Comparison of ENCODE assay signal across 13 mouse cellular contexts in genomic region chr7:132767999-132768370, GRCm38 (mm10). TPM values are rescaled to one million over a fixed set of nuclear protein-coding genes. Genes with fewer than 3 reads are reported as not detected.
DNase-seq lines count a peak whose midpoint lies in the region; ATAC-seq and TF ChIP-seq lines count a peak whose summit lies in the region.
"Had no signal": no experiment of that assay in that cellular context is flagged by ENCODE, and none has a peak within 500 bp of the region (broad histone marks: within the 10 kb centered on the region; RNA-seq: fewer than 3 reads in every experiment).

No protein-coding gene starts in this region.

- no peak for ATAC-seq in embryonic facial prominence, embryonic 13.5 days (ENCODE audit: insufficient number of reproducible peaks, insufficient read depth, low FRiP score, low TSS enrichment, low read depth)
- ATAC-seq in neural tube, embryonic 13.5 days (ENCODE audit: low read depth) = no peak
- ATAC-seq in neural tube, embryonic 15.5 days (ENCODE audit: low FRiP score) = no peak
- peak; percentile 51 for ATAC-seq in forebrain, embryonic 14.5 days
- ATAC-seq in liver, postnatal 0 days = no peak
- ATAC-seq: intestine, embryonic 16.5 days; Patski had no signal

- TF ChIP-seq EP300 in liver, postnatal 0 days (IDR thresholded peaks at IDR 0.05; ENCODE audit: low read depth) = no peak

- WGBS in embryonic facial prominence, embryonic 13.5 days = 77% methylated on average over 4 of the region's 4 CpGs
- 82% methylated on average over 4 of the region's 4 CpGs for WGBS in embryonic facial prominence, embryonic 10.5 days
- WGBS in neural tube, embryonic 13.5 days = 84% methylated on average over 4 of the region's 4 CpGs
- WGBS in neural tube, embryonic 15.5 days = 76% methylated on average over 4 of the region's 4 CpGs
- 55% methylated on average over 4 of the region's 4 CpGs for WGBS in forebrain, embryonic 14.5 days
- 86% methylated on average over 4 of the region's 4 CpGs for WGBS in liver, postnatal 0 days (ENCODE audit: insufficient replicate concordance)

- H3K4me2 ChIP-seq in embryonic facial prominence, embryonic 13.5 days = no peak overlapping the region
- no peak overlapping the region for H3K4me2 ChIP-seq in neural tube, embryonic 13.5 days
- H3K4me2 ChIP-seq in neural tube, embryonic 15.5 days = no peak overlapping the region
- peak overlapping the region; percentile 10; the same call in 1 of the 2 replicates for H3K4me2 ChIP-seq in forebrain, embryonic 14.5 days (ENCODE audit: low read length)
- peak overlapping the region; percentile 63 for H3K4me2 ChIP-seq in liver, postnatal 0 days (ENCODE audit: low read depth, low read length)
- H3K4me2 ChIP-seq: heart, embryonic 13.5 days; lung, embryonic 15.5 days had no signal

- H3K9ac ChIP-seq in embryonic facial prominence, embryonic 13.5 days = no peak overlapping the region
- no peak overlapping the region for H3K9ac ChIP-seq in neural tube, embryonic 13.5 days
- H3K9ac ChIP-seq in neural tube, embryonic 15.5 days (replicated peaks) = no peak overlapping the region
- no peak overlapping the region; the same call in 1 of the 2 replicates for H3K9ac ChIP-seq in forebrain, embryonic 14.5 days (ENCODE audit: low read length)
- 0 out of 2 replicates have a peak overlapping the region, but pooled peaks have one; percentile 26 for H3K9ac ChIP-seq in liver, postnatal 0 days (replicated peaks)
- H3K9ac ChIP-seq: heart, embryonic 13.5 days; lung, embryonic 15.5 days had no signal

- H3K36me3 ChIP-seq in embryonic facial prominence, embryonic 13.5 days = peaks cover 47% of the 10 kb centered on the region
- H3K36me3 ChIP-seq in embryonic facial prominence, embryonic 10.5 days (replicated peaks) = peaks cover 75% of the 10 kb centered on the region
- H3K36me3 ChIP-seq in neural tube, embryonic 13.5 days = peaks cover 23% of the 10 kb centered on the region
- H3K36me3 ChIP-seq in neural tube, embryonic 15.5 days = no peaks in the 10 kb centered on the region
- H3K36me3 ChIP-seq in forebrain, embryonic 14.5 days (ENCODE audit: control insufficient read depth, insufficient read depth, low read length) = peaks cover 16% of the 10 kb centered on the region; the same call in 1 of the 2 replicates
- H3K36me3 ChIP-seq in liver, postnatal 0 days (replicated peaks; ENCODE audit: insufficient read depth, low read length) = peaks cover 83% of the 10 kb centered on the region

- peaks cover 41% of the 10 kb centered on the region for H3K4me1 ChIP-seq in embryonic facial prominence, embryonic 13.5 days
- H3K4me1 ChIP-seq in embryonic facial prominence, embryonic 10.5 days = peaks cover 29% of the 10 kb centered on the region
- peaks cover 35% of the 10 kb centered on the region for H3K4me1 ChIP-seq in neural tube, embryonic 13.5 days (replicated peaks)
- peaks cover 29% of the 10 kb centered on the region for H3K4me1 ChIP-seq in neural tube, embryonic 15.5 days
- peaks cover 40% of the 10 kb centered on the region for H3K4me1 ChIP-seq in forebrain, embryonic 14.5 days (ENCODE audit: control insufficient read depth, insufficient read depth, low read length)
- H3K4me1 ChIP-seq in liver, postnatal 0 days (ENCODE audit: insufficient read depth) = peaks cover 54% of the 10 kb centered on the region

- DNase-seq in embryonic facial prominence, embryonic 10.5 days (ENCODE audit: low spot score) = no peak
- peak; percentile 55 for DNase-seq in forebrain, embryonic 14.5 days (ENCODE audit: low spot score)
- DNase-seq in liver, postnatal 0 days = no peak
- no peak for DNase-seq in ovary, postnatal 14 days (ENCODE audit: low spot score)
- DNase-seq in adrenal gland, postnatal 14 days = no peak
- DNase-seq: adrenal gland, postnatal 36 days had no signal

- no peak overlapping the region for H3K4me3 ChIP-seq in embryonic facial prominence, embryonic 13.5 days
- H3K4me3 ChIP-seq in embryonic facial prominence, embryonic 10.5 days = no peak overlapping the region
- H3K4me3 ChIP-seq in neural tube, embryonic 13.5 days = no peak overlapping the region
- no peak overlapping the region for H3K4me3 ChIP-seq in neural tube, embryonic 15.5 days (replicated peaks)
- no peak overlapping the region for H3K4me3 ChIP-seq in forebrain, embryonic 14.5 days (ENCODE audit: low read depth, low read length)
- H3K4me3 ChIP-seq in liver, postnatal 0 days (ENCODE audit: low read depth, low read length) = 0 out of 2 replicates have a peak overlapping the region, but pooled peaks have one; percentile 27
- H3K4me3 ChIP-seq: heart, embryonic 13.5 days; lung, embryonic 15.5 days had no signal

- no peak for TF ChIP-seq CTCF in liver, postnatal 0 days (IDR thresholded peaks at IDR 0.05; ENCODE audit: low read depth)

- H3K9me3 ChIP-seq in embryonic facial prominence, embryonic 13.5 days = no peaks in the 10 kb centered on the region
- no peaks in the 10 kb centered on the region for H3K9me3 ChIP-seq in embryonic facial prominence, embryonic 10.5 days
- H3K9me3 ChIP-seq in neural tube, embryonic 13.5 days = no peaks in the 10 kb centered on the region
- no peaks in the 10 kb centered on the region for H3K9me3 ChIP-seq in neural tube, embryonic 15.5 days (replicated peaks)
- H3K9me3 ChIP-seq in forebrain, embryonic 14.5 days (replicated peaks; ENCODE audit: control insufficient read depth, low read length) = no peaks in the 10 kb centered on the region
- H3K9me3 ChIP-seq in liver, postnatal 0 days (ENCODE audit: low read length) = no peaks in the 10 kb centered on the region
- H3K9me3 ChIP-seq: heart, embryonic 13.5 days; lung, embryonic 15.5 days had no signal

- H3K27ac ChIP-seq in embryonic facial prominence, embryonic 13.5 days = peak overlapping the region; percentile 28; the same call in 1 of the 2 replicates
- no peak overlapping the region; the same call in 1 of the 2 replicates for H3K27ac ChIP-seq in embryonic facial prominence, embryonic 10.5 days (replicated peaks)
- peak overlapping the region; percentile 18; the same call in 1 of the 2 replicates for H3K27ac ChIP-seq in neural tube, embryonic 13.5 days (replicated peaks)
- no peak overlapping the region; the same call in 1 of the 2 replicates for H3K27ac ChIP-seq in neural tube, embryonic 15.5 days (replicated peaks)
- H3K27ac ChIP-seq in forebrain, embryonic 14.5 days (ENCODE audit: low read depth, low read length) = peak overlapping the region; percentile 88
- H3K27ac ChIP-seq in liver, postnatal 0 days (ENCODE audit: low read depth) = peak overlapping the region; percentile 70
- H3K27ac ChIP-seq: heart, embryonic 13.5 days; lung, embryonic 15.5 days had no signal

- H3K27me3 ChIP-seq in embryonic facial prominence, embryonic 13.5 days = no peaks in the 10 kb centered on the region
- no peaks in the 10 kb centered on the region for H3K27me3 ChIP-seq in embryonic facial prominence, embryonic 10.5 days (replicated peaks; ENCODE audit: low read depth, poor library complexity, severe bottlenecking)
- H3K27me3 ChIP-seq in neural tube, embryonic 13.5 days = no peaks in the 10 kb centered on the region
- no peaks in the 10 kb centered on the region for H3K27me3 ChIP-seq in neural tube, embryonic 15.5 days (replicated peaks)
- no peaks in the 10 kb centered on the region for H3K27me3 ChIP-seq in forebrain, embryonic 14.5 days (replicated peaks; ENCODE audit: control insufficient read depth, insufficient read depth, low read length)
- no peaks in the 10 kb centered on the region for H3K27me3 ChIP-seq in liver, postnatal 0 days (ENCODE audit: insufficient read depth, low read length)
- H3K27me3 ChIP-seq: heart, embryonic 13.5 days; lung, embryonic 15.5 days; Patski had no signal

RNA-seq across cellular contexts. Expression of gene Fam53b, which starts 45.7 kb away (rescaled TPM):
- polyA plus RNA-seq in embryonic facial prominence, embryonic 13.5 days (2015; fragmentation: Nextera tagmentation; extraction: Ambion mirVana) = 23.0 and 25.7 TPM in 2 replicates
- 29.4 and 29.9 TPM in 2 replicates for polyA plus RNA-seq in embryonic facial prominence, embryonic 10.5 days (2016; fragmentation: Nextera tagmentation; extraction: Ambion mirVana)
- polyA plus RNA-seq in neural tube, embryonic 13.5 days (2015; fragmentation: Nextera tagmentation; extraction: Ambion mirVana) = 13.9 and 16.0 TPM in 2 replicates
- 12.4 and 14.2 TPM in 2 replicates for polyA plus RNA-seq in neural tube, embryonic 15.5 days (2015; fragmentation: Nextera tagmentation; extraction: Ambion mirVana)
- 17.1 and 25.1 TPM in 2 replicates for polyA plus RNA-seq in forebrain, embryonic 14.5 days (2014; fragmentation: Nextera tagmentation; extraction: Ambion mirVana)
- 15.2 and 17.2 TPM in 2 replicates for polyA plus RNA-seq in liver, postnatal 0 days (2015; fragmentation: Nextera tagmentation; extraction: Ambion mirVana)
- 64.8 and 65.8 TPM in 2 replicates for total RNA-seq in adrenal gland, postnatal 14 days (2021)

Comparison
In these comparisons a context has a peak if more than half of its experiments do, and no peak if none do; other contexts are left out.
1. H3K27ac ChIP-seq: peak in embryonic facial prominence, embryonic 13.5 days (single experiment), neural tube, embryonic 13.5 days (single experiment), forebrain, embryonic 14.5 days (single experiment) and liver, postnatal 0 days (single experiment); none in embryonic facial prominence, embryonic 10.5 days (single experiment) and neural tube, embryonic 15.5 days (single experiment).
2. H3K4me2 ChIP-seq: peak in forebrain, embryonic 14.5 days (single experiment) and liver, postnatal 0 days (single experiment); none in embryonic facial prominence, embryonic 13.5 days (single experiment), neural tube, embryonic 13.5 days (single experiment) and neural tube, embryonic 15.5 days (single experiment).